Comparison of ENCODE assay signal across 8 mouse cellular contexts in the genomic region with DNA sequence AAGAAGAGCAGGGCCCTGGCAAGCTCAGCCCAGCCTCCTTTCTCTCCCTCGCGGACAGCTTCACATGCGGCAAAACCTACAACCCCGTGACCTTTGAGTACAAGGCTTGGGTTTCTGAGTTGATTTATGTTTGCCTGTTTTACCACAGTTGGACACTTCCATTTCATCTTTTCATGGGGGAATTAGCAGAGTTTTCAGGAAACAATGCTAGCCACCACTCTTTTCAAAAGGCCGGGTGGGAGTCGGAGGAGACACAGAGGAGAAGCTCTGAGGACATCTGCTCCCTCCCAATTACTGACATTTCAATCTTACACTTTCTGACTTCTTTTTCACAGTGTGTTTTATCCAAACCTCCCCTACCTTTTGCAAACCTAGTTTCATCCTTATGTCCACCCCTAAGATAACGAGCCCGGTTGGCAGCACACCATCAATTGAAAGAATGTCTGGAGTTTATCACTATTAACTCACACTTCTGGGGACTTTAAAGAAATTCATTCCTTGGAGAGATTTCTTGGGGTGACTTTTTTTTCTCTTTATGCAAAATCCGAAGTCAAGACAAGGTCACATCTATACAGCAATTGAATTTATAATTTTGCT.
DNase-seq lines count a peak whose midpoint lies in the region; ATAC-seq lines count a peak whose summit lies in the region.
"Had no signal": no experiment of that assay in that cellular context is flagged by ENCODE, and none has a peak within 500 bp of the region (broad histone marks: within the 10 kb centered on the region; RNA-seq: fewer than 3 reads in every experiment).

No protein-coding gene starts in this region.

- no peak overlapping the region for H3K4me3 ChIP-seq in intestine, embryonic 16.5 days (ENCODE audit: low read length)
- no peak overlapping the region for H3K4me3 ChIP-seq in forebrain, embryonic 15.5 days
- H3K4me3 ChIP-seq: erythroblast, embryonic 14.5 days had no signal

- no peaks in the 10 kb centered on the region for H3K27me3 ChIP-seq in intestine, embryonic 16.5 days (replicated peaks; ENCODE audit: control insufficient read depth, insufficient read depth, low read length)
- H3K27me3 ChIP-seq in forebrain, embryonic 15.5 days = peaks cover 2% of the 10 kb centered on the region; the same call in 1 of the 2 replicates

- no peaks in the 10 kb centered on the region for H3K9me3 ChIP-seq in intestine, embryonic 16.5 days (ENCODE audit: control insufficient read depth, low read length)
- no peaks in the 10 kb centered on the region for H3K9me3 ChIP-seq in forebrain, embryonic 15.5 days

- H3K4me2 ChIP-seq in intestine, embryonic 16.5 days (ENCODE audit: low read depth, low read length) = peak overlapping the region; percentile 9; the same call in 1 of the 2 replicates
- H3K4me2 ChIP-seq in forebrain, embryonic 15.5 days (replicated peaks) = no peak overlapping the region

- H3K4me1 ChIP-seq in intestine, embryonic 16.5 days (ENCODE audit: control insufficient read depth, insufficient read depth, low read length) = peaks cover 29% of the 10 kb centered on the region
- H3K4me1 ChIP-seq in forebrain, embryonic 15.5 days = peaks cover 25% of the 10 kb centered on the region

- peak overlapping the region; percentile 21; the same call in 1 of the 2 replicates for H3K27ac ChIP-seq in intestine, embryonic 16.5 days (ENCODE audit: low read length)
- no peak overlapping the region for H3K27ac ChIP-seq in forebrain, embryonic 15.5 days (replicated peaks)

- WGBS in intestine, embryonic 16.5 days = 13% methylated on average over 9 of the region's 9 CpGs
- 23% methylated on average over 9 of the region's 9 CpGs for WGBS in forebrain, embryonic 15.5 days

- no peaks in the 10 kb centered on the region; the same call in 1 of the 2 replicates for H3K36me3 ChIP-seq in intestine, embryonic 16.5 days (ENCODE audit: control insufficient read depth, insufficient read depth, low read length)
- no peaks in the 10 kb centered on the region for H3K36me3 ChIP-seq in forebrain, embryonic 15.5 days

- peak; percentile 75 for DNase-seq in adipocyte (ENCODE audit: low spot score)
- DNase-seq in adrenal gland, postnatal 25 days = peak; percentile 37
- DNase-seq in mesoderm, embryonic 11.5 days (ENCODE audit: low read depth, low spot score) = peak; percentile 91
- no peak for DNase-seq in right cerebral cortex, adult 2 months (ENCODE audit: low spot score in 2 of 2)
- DNase-seq in ovary, postnatal 10 days (ENCODE audit: low spot score) = no peak

- H3K9ac ChIP-seq in intestine, embryonic 16.5 days (ENCODE audit: low read depth, low read length) = no peak overlapping the region
- no peak overlapping the region for H3K9ac ChIP-seq in forebrain, embryonic 15.5 days (replicated peaks)

- peak; percentile 75 for ATAC-seq in intestine, embryonic 16.5 days
- no peak for ATAC-seq in forebrain, embryonic 15.5 days (replicated peaks)

Comparison
In these comparisons a context has a peak if more than half of its experiments do, and no peak if none do; other contexts are left out.
1. DNase-seq: peak in adipocyte (single experiment), adrenal gland, postnatal 25 days (single experiment) and mesoderm, embryonic 11.5 days (single experiment); none in right cerebral cortex, adult 2 months (0 of 2) and ovary, postnatal 10 days (single experiment).